Mouse (Mus musculus) lung, embryonic 15.5 days (tissue): Measurements from ENCODE around the gene Golt1b. TPM values are rescaled to one million over a fixed set of nuclear protein-coding genes. Genes with fewer than 3 reads are reported as not detected.

Experiments used
- ATAC-seq: fragments of 200-750 bp; cut with Nextera tagmentation; 2 replicates; pipeline ENCODE4 v1.8.0; 2017; ENCODE audit warnings: moderate number of reproducible peaks, borderline replicate concordance; ENCODE audit not compliant: low FRiP score, low TSS enrichment; ENCODE audit errors: extremely low read depth
- H3K27ac ChIP-seq: fragments of 300-500 bp; sonication (generic); 2 replicates; pipeline ENCODE4 v1.5.1; 2015; ENCODE audit warnings: moderate library complexity, mild to moderate bottlenecking, inconsistent platforms
- H3K27me3 ChIP-seq: fragments of 300-500 bp; sonication (generic); 2 replicates; pipeline ENCODE4 v1.6.1; 2015; ENCODE audit warnings: inconsistent platforms
- H3K36me3 ChIP-seq: fragments of 300-500 bp; sonication (generic); 2 replicates; pipeline ENCODE4 v1.6.1; 2015; ENCODE audit warnings: inconsistent platforms
- H3K4me1 ChIP-seq: fragments of 300-500 bp; sonication (generic); 2 replicates; pipeline ENCODE4 v1.6.1; 2015; ENCODE audit warnings: inconsistent platforms
- H3K4me2 ChIP-seq: fragments of 300-500 bp; sonication (generic); 2 replicates; pipeline ENCODE4 v1.6.1; 2015; ENCODE audit warnings: inconsistent platforms, mild to moderate bottlenecking, moderate library complexity
- H3K4me3 ChIP-seq: fragments of 300-500 bp; sonication (generic); 2 replicates; pipeline ENCODE4 v1.5.1; 2015; ENCODE audit warnings: mild to moderate bottlenecking, inconsistent platforms
- H3K9ac ChIP-seq: fragments of 300-500 bp; sonication (generic); 2 replicates; pipeline ENCODE4 v1.6.1; 2015; ENCODE audit warnings: inconsistent platforms
- H3K9me3 ChIP-seq: fragments of 300-500 bp; sonication (generic); 2 replicates; pipeline ENCODE4 v1.6.1; 2016; ENCODE audit warnings: inconsistent platforms
- WGBS: fragments of 180-500 bp; shearing (Covaris S2); methylation state at CpG from one replicate; pipeline ENCODE4 v1.1.7; 2015; 5-methylcytosine and 5-hydroxymethylcytosine counted together
- polyA plus RNA-seq: library from polyadenylated mRNA; unstranded; fragments of >200 nt; fragmentation: Nextera tagmentation; extraction: Ambion mirVana; gene quantifications from 2 replicates; pipeline ENCODE4 v1.2.1, GENCODE M21; 2015

The Golt1b gene
- polyA plus RNA-seq, 1 experiment from 2014 or later, result 90.7 TPM

- 71% methylated on average over 9 of the region's 9 CpGs for WGBS
- no peak for ATAC-seq
Observed at GRCm38 (mm10) chr6:142363019-142363576, 23.9 kb upstream of the Golt1b start.

GRCm38 (mm10) chr6:142365742-142366472 is 21.1 kb upstream of the Golt1b start:
- Histone ChIP-seq H3K9ac (no peak overlapping the region), H3K36me3 (peaks cover 35% of the 10 kb centered on the region), H3K27me3 (no peaks in the 10 kb centered on the region), H3K27ac (no peak overlapping the region), H3K9me3 (no peaks in the 10 kb centered on the region), H3K4me1 (no peaks in the 10 kb centered on the region), H3K4me3 (no peak overlapping the region), H3K4me2 (no peak overlapping the region)
- no peak for ATAC-seq
- 71% methylated on average over 8 of the region's 8 CpGs for WGBS

More at GRCm38 (mm10) chr6:142363019-142363576, 23.9 kb upstream of the Golt1b start:
- Histone ChIP-seq H3K9me3 (no peaks in the 10 kb centered on the region), H3K4me2 (no peak overlapping the region), H3K27ac (no peak overlapping the region), H3K4me1 (no peaks in the 10 kb centered on the region), H3K27me3 (no peaks in the 10 kb centered on the region), H3K4me3 (no peak overlapping the region), H3K36me3 (peaks cover 42% of the 10 kb centered on the region), H3K9ac (no peak overlapping the region)

DNA sequence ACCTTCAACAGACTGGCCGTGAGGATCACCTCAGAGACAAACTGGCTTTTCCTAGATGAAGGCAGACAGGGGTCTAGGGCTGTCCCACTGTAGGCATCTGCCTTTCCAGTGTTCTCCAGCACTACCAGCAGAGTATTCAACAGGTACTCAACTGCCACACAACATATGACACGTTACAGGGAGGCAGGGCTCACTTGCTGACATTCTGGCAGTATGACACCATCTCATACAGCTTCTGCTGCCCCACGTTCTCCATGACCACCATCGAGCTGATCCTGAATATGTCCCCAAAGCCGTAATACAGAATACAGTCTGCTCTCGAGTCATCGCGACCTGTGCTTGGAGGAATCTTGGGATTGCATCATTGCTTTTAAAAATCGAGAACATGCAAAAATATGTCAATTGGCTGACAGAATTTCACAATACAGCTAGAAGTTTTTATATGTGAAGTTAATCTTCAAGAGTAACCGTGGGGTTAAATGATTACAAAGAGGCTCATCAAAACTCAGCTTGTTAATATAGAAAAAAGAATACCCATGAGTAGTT is 20.5 kb upstream of the Golt1b start:
- ATAC-seq, result no peak
- 88% methylated on average over 10 of the region's 10 CpGs for WGBS

GRCm38 (mm10) chr6:142367565-142367964 is 19.5 kb upstream of the Golt1b start:
- H3K4me1 ChIP-seq, result no peaks in the 10 kb centered on the region
- 96% methylated on average over 3 of the region's 3 CpGs for WGBS
- H3K4me2 ChIP-seq, result no peak overlapping the region
- no peak for ATAC-seq
- no peak overlapping the region for H3K4me3 ChIP-seq
- H3K27ac ChIP-seq, result no peak overlapping the region
- H3K9me3 ChIP-seq, result no peaks in the 10 kb centered on the region
- peaks cover 32% of the 10 kb centered on the region for H3K36me3 ChIP-seq
- no peaks in the 10 kb centered on the region for H3K27me3 ChIP-seq
- H3K9ac ChIP-seq, result no peak overlapping the region

More for the DNA sequence above, 20.5 kb upstream of the Golt1b start:
- Histone ChIP-seq H3K36me3 (peaks cover 33% of the 10 kb centered on the region), H3K4me1 (no peaks in the 10 kb centered on the region), H3K9me3 (no peaks in the 10 kb centered on the region), H3K4me2 (no peak overlapping the region), H3K9ac (no peak overlapping the region), H3K4me3 (no peak overlapping the region), H3K27me3 (no peaks in the 10 kb centered on the region), H3K27ac (no peak overlapping the region)

GRCm38 (mm10) chr6:142369568-142369967 is 17.5 kb upstream of the Golt1b start:
- H3K4me3 ChIP-seq, result no peak overlapping the region
- no peak overlapping the region for H3K27ac ChIP-seq
- H3K4me1 ChIP-seq, result no peaks in the 10 kb centered on the region
- 84% methylated on average over 3 of the region's 3 CpGs for WGBS
- H3K9ac ChIP-seq, result no peak overlapping the region
- H3K36me3 ChIP-seq, result peaks cover 34% of the 10 kb centered on the region
- no peaks in the 10 kb centered on the region for H3K9me3 ChIP-seq
- H3K27me3 ChIP-seq, result no peaks in the 10 kb centered on the region
- no peak overlapping the region for H3K4me2 ChIP-seq
- no peak for ATAC-seq

DNA sequence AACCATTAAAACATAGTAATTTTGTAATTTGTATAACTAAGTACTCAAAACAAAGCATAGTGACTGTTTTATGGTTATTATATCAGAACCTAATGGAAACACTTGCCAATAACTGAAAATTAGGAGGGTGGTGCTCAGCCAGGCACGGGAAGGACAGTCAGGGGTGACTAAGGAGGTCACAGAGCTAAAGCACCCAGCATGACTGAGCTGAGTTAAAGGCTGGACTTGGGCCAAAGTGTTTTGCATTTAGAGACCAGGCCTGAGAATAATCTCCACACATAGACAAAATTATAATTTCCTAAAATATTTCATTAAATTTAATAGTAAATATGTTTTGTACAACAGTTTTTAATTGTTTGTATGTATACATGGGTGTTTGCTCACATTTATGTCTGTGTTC is 9.9 kb upstream of the Golt1b start:
- Histone ChIP-seq H3K4me1 (no peaks in the 10 kb centered on the region), H3K4me2 (no peak overlapping the region), H3K27me3 (no peaks in the 10 kb centered on the region), H3K27ac (no peak overlapping the region), H3K4me3 (no peak overlapping the region), H3K36me3 (peaks cover 22% of the 10 kb centered on the region; the same call in 1 of the 2 replicates), H3K9ac (no peak overlapping the region), H3K9me3 (no peaks in the 10 kb centered on the region)
- WGBS, result 63% methylated on average over 1 of the region's 1 CpGs
- no peak for ATAC-seq

DNA sequence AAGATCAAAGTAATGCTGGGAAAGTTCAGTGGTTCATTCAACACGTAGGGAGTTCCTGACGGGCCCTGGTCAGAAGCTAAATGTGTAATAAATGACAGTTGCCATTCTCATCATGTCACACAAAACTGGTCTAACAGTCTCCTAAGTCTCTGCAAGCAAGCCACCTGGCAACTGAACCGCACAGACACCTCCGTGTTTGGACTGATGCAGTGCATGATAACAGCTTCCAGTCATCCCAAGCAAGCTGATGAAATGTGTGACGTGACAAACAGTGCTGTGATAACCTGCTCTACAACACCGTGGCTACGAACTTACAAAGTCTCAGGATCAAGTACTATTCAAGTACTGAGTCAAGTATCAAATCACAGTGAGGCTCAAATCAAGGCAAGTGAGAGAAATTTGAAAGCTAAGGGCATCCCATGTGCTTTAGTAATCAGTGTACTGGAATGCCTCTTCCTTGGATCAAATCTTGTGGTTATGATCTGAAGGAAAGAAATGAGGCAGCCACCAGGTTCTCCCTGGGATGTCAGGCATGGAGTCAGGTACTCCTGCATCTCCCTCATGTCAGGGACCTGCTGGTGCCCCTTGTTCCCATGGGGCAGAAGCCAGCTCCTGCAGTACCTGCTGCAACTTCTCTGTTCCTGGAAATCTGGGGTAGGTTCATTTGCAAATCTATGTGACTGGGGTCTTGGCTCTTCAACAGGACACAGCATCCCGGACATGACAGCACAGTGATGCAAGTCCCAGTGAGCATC is 8.3 kb upstream of the Golt1b start:
- Histone ChIP-seq H3K27me3 (no peaks in the 10 kb centered on the region), H3K36me3 (peaks cover 13% of the 10 kb centered on the region; the same call in 1 of the 2 replicates), H3K9ac (no peak overlapping the region), H3K9me3 (no peaks in the 10 kb centered on the region), H3K4me3 (no peak overlapping the region), H3K27ac (no peak overlapping the region), H3K4me1 (no peaks in the 10 kb centered on the region), H3K4me2 (no peak overlapping the region)
- WGBS, result 70% methylated on average over 8 of the region's 8 CpGs
- ATAC-seq, result no peak

- Histone ChIP-seq H3K9me3 (no peaks in the 10 kb centered on the region), H3K9ac (no peak overlapping the region), H3K36me3 (peaks cover 11% of the 10 kb centered on the region; the same call in 1 of the 2 replicates), H3K27me3 (no peaks in the 10 kb centered on the region), H3K27ac (no peak overlapping the region), H3K4me1 (no peaks in the 10 kb centered on the region), H3K4me3 (no peak overlapping the region), H3K4me2 (no peak overlapping the region)
- no peak for ATAC-seq
- WGBS, result 75% methylated on average over 6 of the region's 6 CpGs
Observed at GRCm38 (mm10) chr6:142379961-142380360, 7.1 kb upstream of the Golt1b start.

DNA sequence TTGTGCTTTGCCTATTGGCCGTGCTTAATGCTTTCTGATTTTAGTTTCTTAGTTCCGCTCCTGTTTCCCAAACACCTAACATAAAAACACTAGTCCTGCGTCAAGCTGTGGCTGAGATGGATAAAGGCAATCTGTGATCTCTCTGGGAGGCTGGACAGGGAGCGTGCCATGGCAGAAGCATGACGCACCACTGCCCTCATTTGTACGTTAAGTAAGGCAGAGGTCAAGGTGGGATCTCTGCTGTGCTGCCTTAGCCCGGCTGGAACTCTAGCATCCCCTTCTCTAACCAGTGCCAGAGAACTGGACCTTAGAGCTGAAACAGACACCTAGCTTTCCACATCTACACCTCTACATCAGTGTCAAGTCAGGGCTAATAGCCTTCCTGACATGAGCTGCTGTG is 5.4 kb upstream of the Golt1b start:
- Histone ChIP-seq H3K4me3 (no peak overlapping the region), H3K36me3 (peaks cover 4% of the 10 kb centered on the region; the same call in 1 of the 2 replicates), H3K27me3 (no peaks in the 10 kb centered on the region), H3K4me1 (peaks cover 5% of the 10 kb centered on the region; the same call in 1 of the 2 replicates), H3K27ac (no peak overlapping the region), H3K9ac (no peak overlapping the region), H3K9me3 (no peaks in the 10 kb centered on the region), H3K4me2 (no peak overlapping the region)
- 82% methylated on average over 7 of the region's 7 CpGs for WGBS
- no peak for ATAC-seq

GRCm38 (mm10) chr6:142384521-142384920 is 2.5 kb upstream of the Golt1b start:
- Histone ChIP-seq H3K4me3 (no peak overlapping the region), H3K4me2 (no peak overlapping the region), H3K27ac (no peak overlapping the region), H3K9ac (no peak overlapping the region), H3K9me3 (no peaks in the 10 kb centered on the region), H3K4me1 (peaks cover 14% of the 10 kb centered on the region), H3K27me3 (no peaks in the 10 kb centered on the region), H3K36me3 (no peaks in the 10 kb centered on the region)
- 87% methylated on average over 9 of the region's 9 CpGs for WGBS
- no peak for ATAC-seq

GRCm38 (mm10) chr6:142386285-142387010 is 573 bp upstream of the Golt1b start:
- Histone ChIP-seq H3K4me3 (peak overlapping the region; percentile 88), H3K27me3 (no peaks in the 10 kb centered on the region), H3K36me3 (no peaks in the 10 kb centered on the region), H3K27ac (no peak overlapping the region), H3K9ac (peak overlapping the region; percentile 41), H3K9me3 (no peaks in the 10 kb centered on the region), H3K4me2 (peak overlapping the region; percentile 74), H3K4me1 (peaks cover 14% of the 10 kb centered on the region)
- 2% methylated on average over 31 of the region's 31 CpGs for WGBS
- ATAC-seq, result no peak
